Mouse (Mus musculus) embryonic facial prominence, embryonic 15.5 days (tissue): ENCODE results near the gene Rufy3. TPM values are rescaled to one million over a fixed set of nuclear protein-coding genes. Genes with fewer than 3 reads are reported as not detected.

Source experiments
- ATAC-seq: fragments of 200-750 bp; cut with Nextera tagmentation; 2 replicates; pipeline ENCODE4 v1.8.0; 2017; ENCODE audit warnings: low read depth, moderate TSS enrichment; ENCODE audit not compliant: insufficient number of reproducible peaks, low FRiP score, low TSS enrichment
- H3K27ac ChIP-seq: fragments of 300-500 bp; sonication (generic); replicated peaks from 2 replicates; pipeline ENCODE4 v1.5.1; 2015; ENCODE audit warnings: mild to moderate bottlenecking, inconsistent platforms
- H3K27me3 ChIP-seq: fragments of 300-500 bp; sonication (generic); 2 replicates; pipeline ENCODE4 v1.6.1; 2015; ENCODE audit warnings: inconsistent platforms
- H3K36me3 ChIP-seq: fragments of 300-500 bp; sonication (generic); 2 replicates; pipeline ENCODE4 v1.6.1; 2015; ENCODE audit warnings: mild to moderate bottlenecking, inconsistent platforms
- H3K4me1 ChIP-seq: fragments of 300-500 bp; sonication (generic); 2 replicates; pipeline ENCODE4 v1.6.1; 2015; ENCODE audit warnings: inconsistent platforms
- H3K4me2 ChIP-seq: fragments of 300-500 bp; sonication (generic); replicated peaks from 2 replicates; pipeline ENCODE4 v1.6.1; 2015; ENCODE audit warnings: mild to moderate bottlenecking, inconsistent platforms
- H3K4me3 ChIP-seq: fragments of 300-500 bp; sonication (generic); replicated peaks from 2 replicates; pipeline ENCODE4 v1.5.1; 2015; ENCODE audit warnings: mild to moderate bottlenecking, inconsistent platforms
- H3K9ac ChIP-seq: fragments of 300-500 bp; sonication (generic); 2 replicates; pipeline ENCODE4 v1.6.1; 2015; ENCODE audit warnings: inconsistent platforms
- H3K9me3 ChIP-seq: fragments of 300-500 bp; sonication (generic); replicated peaks from 2 replicates; pipeline ENCODE4 v1.6.1; 2016; ENCODE audit warnings: inconsistent platforms
- WGBS: fragments of 180-500 bp; shearing (Covaris S2); methylation state at CpG from one replicate; pipeline ENCODE4 v1.1.7; 2015; 5-methylcytosine and 5-hydroxymethylcytosine counted together
- polyA plus RNA-seq: library from polyadenylated mRNA; unstranded; fragments of >200 nt; fragmentation: Nextera tagmentation; extraction: Ambion mirVana; gene quantifications from 2 replicates; pipeline ENCODE4 v1.2.1, GENCODE M21; 2015

Gene Rufy3
- polyA plus RNA-seq, 1 experiment from 2014 or later: 17.3 TPM

- Histone ChIP-seq H3K27me3 (no peaks in the 10 kb centered on the region), H3K4me3 (peak within 1 kb of the TSS; percentile 87), H3K9ac (peak within 1 kb of the TSS; percentile 93), H3K27ac (peak within 1 kb of the TSS; percentile 95), H3K9me3 (no peaks in the 10 kb centered on the region), H3K4me1 (peaks cover 13% of the 10 kb centered on the region), H3K4me2 (peak within 1 kb of the TSS; percentile 88), H3K36me3 (peaks cover 3% of the 10 kb centered on the region; the same call in 1 of the 2 replicates)
- WGBS: under 1% methylated on average over 76 of the region's 76 CpGs
- ATAC-seq: peak; percentile 95
Observed at GRCm38 (mm10) chr5:88554086-88554886, 10.6 kb upstream of the Rufy3 start, which contains the start of gene Utp3. Utp3 (plus strand) TSS chr5:88554462.

- Histone ChIP-seq H3K27me3 (no peaks in the 10 kb centered on the region), H3K36me3 (peaks cover 3% of the 10 kb centered on the region; the same call in 1 of the 2 replicates), H3K4me1 (peaks cover 15% of the 10 kb centered on the region), H3K4me3 (no peak overlapping the region), H3K9ac (no peak overlapping the region), H3K4me2 (no peak overlapping the region), H3K9me3 (no peaks in the 10 kb centered on the region), H3K27ac (no peak overlapping the region)
- WGBS: 16% methylated on average over 1 of the region's 1 CpGs
- no peak for ATAC-seq
Observed at GRCm38 (mm10) chr5:88558991-88559390, 5.8 kb upstream of the Rufy3 start.

- peaks cover 8% of the 10 kb centered on the region for H3K4me1 ChIP-seq
- WGBS: 73% methylated on average over 9 of the region's 9 CpGs
- H3K9me3 ChIP-seq: no peaks in the 10 kb centered on the region
- no peak overlapping the region for H3K4me3 ChIP-seq
- no peaks in the 10 kb centered on the region for H3K27me3 ChIP-seq
- H3K9ac ChIP-seq: no peak overlapping the region
- no peak overlapping the region for H3K27ac ChIP-seq
- no peak for ATAC-seq
- peaks cover 3% of the 10 kb centered on the region; the same call in 1 of the 2 replicates for H3K36me3 ChIP-seq
- H3K4me2 ChIP-seq: no peak overlapping the region
Observed at GRCm38 (mm10) chr5:88561080-88561814, 3.6 kb upstream of the Rufy3 start.

DNA sequence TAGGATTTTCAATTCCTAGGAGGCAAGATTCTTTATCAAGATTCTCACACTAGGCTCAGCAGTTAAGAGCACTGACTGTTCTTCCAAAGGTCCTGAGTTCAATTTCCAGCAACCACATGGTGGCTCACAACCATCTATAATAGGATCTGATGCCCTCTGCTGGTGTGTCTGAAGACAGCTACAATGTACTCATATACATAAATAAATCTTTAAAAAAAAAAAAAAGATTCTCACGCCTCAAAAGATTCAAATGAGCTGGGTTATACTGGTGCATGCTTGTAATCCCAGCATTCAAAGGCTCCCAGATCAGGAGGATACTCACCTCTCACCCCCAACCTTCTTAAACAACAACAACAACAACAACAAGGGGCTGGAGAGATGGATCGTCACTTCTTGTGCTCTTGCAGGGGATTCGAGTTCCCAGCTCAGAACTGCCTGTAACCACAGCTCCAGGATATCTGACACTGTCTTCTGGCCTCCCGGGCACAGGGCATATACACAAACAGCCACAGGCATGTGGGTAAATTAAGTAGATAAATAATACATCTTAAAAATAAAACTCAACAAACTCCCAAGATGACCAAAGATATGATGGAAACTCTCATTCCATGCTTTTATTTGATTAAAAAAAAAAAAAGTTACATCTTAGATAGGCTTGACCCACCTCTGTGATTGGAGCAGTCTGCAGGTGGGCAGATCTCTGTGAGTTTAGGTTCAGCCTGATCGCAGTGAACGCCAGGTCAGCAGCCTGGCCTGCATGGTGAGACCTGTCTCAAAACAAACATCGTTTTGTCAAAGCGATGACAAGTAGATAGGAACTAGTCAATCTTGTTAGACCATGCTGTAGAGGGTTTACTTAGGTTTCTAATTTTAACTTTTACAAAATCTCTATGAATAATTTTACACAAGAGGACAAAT, 1.7 kb upstream of the Rufy3 start:
- Histone ChIP-seq H3K36me3 (no peaks in the 10 kb centered on the region), H3K27ac (no peak overlapping the region), H3K4me3 (no peak overlapping the region), H3K27me3 (no peaks in the 10 kb centered on the region), H3K4me1 (peaks cover 13% of the 10 kb centered on the region), H3K4me2 (no peak overlapping the region), H3K9ac (no peak overlapping the region), H3K9me3 (no peaks in the 10 kb centered on the region)
- no peak for ATAC-seq
- 56% methylated on average over 8 of the region's 8 CpGs for WGBS

GRCm38 (mm10) chr5:88565148-88566033, 551 bp downstream of the Rufy3 start:
- WGBS: 3% methylated on average over 61 of the region's 119 CpGs
- Histone ChIP-seq H3K4me1 (peaks cover 13% of the 10 kb centered on the region), H3K27me3 (no peaks in the 10 kb centered on the region), H3K4me3 (peak overlapping the region; percentile 87), H3K4me2 (peak overlapping the region; percentile 66), H3K36me3 (0 out of 2 replicates have a peak, but pooled peaks cover 5% of the 10 kb centered on the region), H3K9me3 (no peaks in the 10 kb centered on the region), H3K9ac (peak overlapping the region; percentile 70), H3K27ac (peak overlapping the region; percentile 90)
- ATAC-seq: peak; percentile 71

- no peaks in the 10 kb centered on the region for H3K27me3 ChIP-seq
- peak overlapping the region; percentile 66 for H3K4me2 ChIP-seq
- 4% methylated on average over 14 of the region's 14 CpGs for WGBS
- peak overlapping the region; percentile 70 for H3K9ac ChIP-seq
- no peaks in the 10 kb centered on the region for H3K9me3 ChIP-seq
- peak overlapping the region; percentile 87 for H3K4me3 ChIP-seq
- ATAC-seq: no peak
- peaks cover 13% of the 10 kb centered on the region for H3K4me1 ChIP-seq
- 0 out of 2 replicates have a peak, but pooled peaks cover 9% of the 10 kb centered on the region for H3K36me3 ChIP-seq
- peak overlapping the region; percentile 90 for H3K27ac ChIP-seq
Observed at GRCm38 (mm10) chr5:88566034-88566841, 1.4 kb downstream of the Rufy3 start.

GRCm38 (mm10) chr5:88569541-88569940, 4.7 kb downstream of the Rufy3 start:
- ATAC-seq: no peak

DNA sequence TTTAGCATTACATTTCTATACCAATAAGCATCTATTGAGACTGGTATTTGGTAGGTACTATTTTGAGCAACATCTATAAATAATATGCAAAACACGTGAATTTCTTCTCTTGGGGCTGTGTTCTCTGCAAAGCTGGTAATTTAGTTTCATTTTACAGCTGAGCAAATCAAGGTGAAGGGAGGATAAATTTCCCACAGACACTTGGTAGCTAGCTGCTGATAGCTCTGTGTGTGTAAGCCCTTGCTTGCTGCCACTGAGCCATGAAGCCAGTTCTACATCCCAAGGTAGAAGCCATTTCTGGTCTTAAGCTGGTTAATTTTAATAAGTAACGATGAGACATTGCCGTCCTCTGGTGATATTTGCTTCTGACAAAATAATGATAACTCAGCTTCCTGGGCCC, 10.0 kb downstream of the Rufy3 start:
- H3K4me3 ChIP-seq: no peak overlapping the region
- H3K9me3 ChIP-seq: no peaks in the 10 kb centered on the region
- WGBS: 71% methylated on average over 3 of the region's 3 CpGs
- no peak for ATAC-seq
- no peaks in the 10 kb centered on the region for H3K27me3 ChIP-seq
- H3K36me3 ChIP-seq: 0 out of 2 replicates have a peak, but pooled peaks cover 9% of the 10 kb centered on the region
- no peak overlapping the region for H3K27ac ChIP-seq
- peaks cover 15% of the 10 kb centered on the region; the same call in 1 of the 2 replicates for H3K4me1 ChIP-seq
- H3K9ac ChIP-seq: no peak overlapping the region
- H3K4me2 ChIP-seq: no peak overlapping the region

More at GRCm38 (mm10) chr5:88569541-88569940, 4.7 kb downstream of the Rufy3 start:
- Histone ChIP-seq H3K36me3 (0 out of 2 replicates have a peak, but pooled peaks cover 9% of the 10 kb centered on the region), H3K27ac (no peak overlapping the region), H3K4me3 (no peak overlapping the region), H3K9ac (no peak overlapping the region), H3K4me1 (peaks cover 10% of the 10 kb centered on the region), H3K4me2 (no peak overlapping the region), H3K27me3 (no peaks in the 10 kb centered on the region), H3K9me3 (no peaks in the 10 kb centered on the region)
- WGBS: 62% methylated on average over 3 of the region's 3 CpGs

DNA sequence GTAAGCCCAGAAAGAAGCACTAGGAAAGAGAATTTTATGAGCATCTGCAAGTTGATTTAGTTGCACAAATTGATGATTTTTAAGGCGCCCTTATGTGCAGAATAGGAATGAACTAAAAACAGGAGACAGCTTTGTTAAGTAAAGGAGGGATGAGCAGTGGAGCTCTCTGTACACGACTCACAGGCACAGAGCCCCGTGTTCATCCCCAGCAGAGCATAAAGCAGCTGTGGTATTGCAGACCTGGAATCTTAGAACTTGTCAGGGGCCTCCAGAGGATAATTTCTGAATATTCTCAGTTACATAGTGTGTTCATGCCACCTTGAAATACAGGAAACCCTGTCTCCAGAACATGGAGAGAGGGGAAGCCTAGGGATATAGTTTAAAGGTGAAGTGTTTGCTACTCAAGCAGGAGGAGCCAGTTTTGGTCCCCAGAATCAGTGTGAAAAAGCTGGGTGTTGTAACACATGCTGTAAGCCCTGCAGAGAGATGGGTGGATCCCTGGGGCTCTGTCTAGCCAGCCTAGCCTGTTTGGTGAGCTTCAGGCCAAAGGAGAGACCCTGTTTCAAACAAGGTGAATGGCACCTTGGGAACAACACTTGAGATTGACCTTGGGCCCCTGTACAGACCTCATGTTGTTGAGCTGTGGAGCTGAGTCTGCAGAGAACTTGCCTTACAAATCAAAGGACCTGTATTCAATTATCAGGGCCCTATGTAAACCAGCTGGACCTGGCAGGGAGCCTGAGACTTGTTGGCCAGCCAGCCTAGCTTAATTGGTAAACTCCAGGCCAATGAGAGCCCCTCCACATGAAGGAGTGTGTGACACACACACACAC, 10.9 kb downstream of the Rufy3 start:
- H3K36me3 ChIP-seq: 0 out of 2 replicates have a peak, but pooled peaks cover 1% of the 10 kb centered on the region
- H3K9me3 ChIP-seq: no peaks in the 10 kb centered on the region
- peaks cover 15% of the 10 kb centered on the region; the same call in 1 of the 2 replicates for H3K4me1 ChIP-seq
- peak; percentile 65 for ATAC-seq
- H3K4me3 ChIP-seq: no peak overlapping the region
- H3K9ac ChIP-seq: no peak overlapping the region
- H3K27me3 ChIP-seq: no peaks in the 10 kb centered on the region
- peak overlapping the region; percentile 60 for H3K27ac ChIP-seq
- H3K4me2 ChIP-seq: no peak overlapping the region
- 38% methylated on average over 3 of the region's 3 CpGs for WGBS
